Mouse (Mus musculus): ENCODE data around the gene Acta1. TPM values are rescaled to one million over a fixed set of nuclear protein-coding genes. Genes with fewer than 3 reads are reported as not detected.

Acta1 gene
- 58,493 and 71,510 TPM in 2 replicates for polyA plus RNA-seq (2015; fragmentation: Nextera tagmentation; extraction: Ambion mirVana)

GRCm38 (mm10) chr8:123894502-123895097, at the start of gene Acta1:
Gene Acta1 (minus strand): TSS chr8:123894751.

DNA sequence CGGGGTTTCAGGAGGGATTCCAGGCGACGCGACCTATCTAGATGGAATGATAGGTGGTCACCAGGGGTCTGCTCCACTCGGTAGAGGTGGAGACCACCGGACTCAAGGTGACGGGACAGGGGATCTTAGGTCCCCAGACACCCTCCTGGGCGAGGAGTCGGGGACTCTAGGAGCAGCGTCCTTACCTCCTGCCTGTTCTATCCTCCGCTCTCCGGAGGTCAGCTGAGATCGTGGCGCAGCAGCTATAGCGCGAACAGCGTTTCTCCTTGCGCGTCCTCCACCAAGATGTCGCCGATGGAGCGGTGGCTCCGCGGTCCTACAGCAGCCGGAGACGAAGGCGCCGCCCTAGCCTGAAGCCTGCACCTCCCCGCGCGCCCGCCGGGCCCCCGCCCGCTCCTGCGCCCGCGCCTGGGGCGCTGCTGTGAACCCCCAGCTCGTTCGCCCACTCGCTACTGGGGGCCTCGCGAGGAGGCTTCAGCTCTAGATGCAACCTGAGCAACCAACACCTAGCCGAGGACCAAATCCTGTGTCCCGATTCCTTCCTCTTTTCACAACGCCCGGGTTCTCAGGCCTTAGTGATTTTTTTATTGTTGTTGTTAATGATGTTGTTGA, 34.8 kb downstream of the Acta1 start, which contains the start of gene Ccsap:
Gene Ccsap, minus strand, starts transcription at position 562 of the 612 bp plus-strand sequence.

Other genes starting within 250 kb of the Acta1 start
- 1.6 and 3.3 TPM in 2 replicates for gene Rhou, start 240.8 kb downstream of the Acta1 start, polyA plus RNA-seq (2015; fragmentation: Nextera tagmentation; extraction: Ambion mirVana)
- gene Rab4a, start 88.8 kb downstream of the Acta1 start, polyA plus RNA-seq (2015; fragmentation: Nextera tagmentation; extraction: Ambion mirVana), result 30.0 and 31.8 TPM in 2 replicates
- 1.7 and 2.1 TPM in 2 replicates for gene Ccsap, start 34.5 kb downstream of the Acta1 start, polyA plus RNA-seq (2015; fragmentation: Nextera tagmentation; extraction: Ambion mirVana)
- 9.6 and 11.1 TPM in 2 replicates for gene Nup133, start 54.5 kb upstream of the Acta1 start, polyA plus RNA-seq (2015; fragmentation: Nextera tagmentation; extraction: Ambion mirVana)
- 6.9 and 7.4 TPM in 2 replicates for gene Abcb10, start 88.4 kb upstream of the Acta1 start, polyA plus RNA-seq (2015; fragmentation: Nextera tagmentation; extraction: Ambion mirVana)
- 12.2 and 13.3 TPM in 2 replicates for gene Taf5l, start 126.6 kb upstream of the Acta1 start, polyA plus RNA-seq (2015; fragmentation: Nextera tagmentation; extraction: Ambion mirVana)
- gene Urb2, start 126.8 kb upstream of the Acta1 start, polyA plus RNA-seq (2015; fragmentation: Nextera tagmentation; extraction: Ambion mirVana), result 1.3 and 1.6 TPM in 2 replicates

Measured in skeletal muscle tissue, postnatal 0 days (tissue).